Comparison of ENCODE assay signal across 16 mouse cellular contexts in genomic region chr2:28727786-28728404, GRCm38 (mm10). TPM values are rescaled to one million over a fixed set of nuclear protein-coding genes. Genes with fewer than 3 reads are reported as not detected.
DNase-seq lines count a peak whose midpoint lies in the region; ATAC-seq and TF ChIP-seq lines count a peak whose summit lies in the region.
"Had no signal": no experiment of that assay in that cellular context is flagged by ENCODE, and none has a peak within 500 bp of the region (broad histone marks: within the 10 kb centered on the region; RNA-seq: fewer than 3 reads in every experiment).

No protein-coding gene starts in this region.

- H3K36me3 ChIP-seq in forebrain, embryonic 13.5 days (ENCODE audit: poor library complexity, severe bottlenecking), result no peaks in the 10 kb centered on the region
- H3K36me3 ChIP-seq in limb, embryonic 12.5 days, result no peaks in the 10 kb centered on the region
- H3K36me3 ChIP-seq in neural tube, embryonic 11.5 days (ENCODE audit: control insufficient read depth, insufficient read depth, low read length), result no peaks in the 10 kb centered on the region

- ATAC-seq in forebrain, embryonic 13.5 days, result peak; percentile 43; the same call in 1 of the 2 replicates
- ATAC-seq in limb, embryonic 12.5 days (ENCODE audit: insufficient number of reproducible peaks, insufficient read depth, low FRiP score, low TSS enrichment, low read depth), result peak; percentile 63; the same call in 1 of the 2 replicates
- no peak for ATAC-seq in neural tube, embryonic 11.5 days (ENCODE audit: insufficient read depth, low FRiP score, low TSS enrichment)
- no peak for ATAC-seq in monocyte, adult 5-6 weeks (replicated peaks; ENCODE audit: insufficient number of reproducible peaks, low FRiP score, low TSS enrichment, poor library complexity, severe bottlenecking)

- no peak overlapping the region for H3K27ac ChIP-seq in forebrain, embryonic 13.5 days
- H3K27ac ChIP-seq in limb, embryonic 12.5 days, result no peak overlapping the region
- no peak overlapping the region for H3K27ac ChIP-seq in neural tube, embryonic 11.5 days (ENCODE audit: low read depth, low read length)

- H3K4me1 ChIP-seq in forebrain, embryonic 13.5 days, result peaks cover 13% of the 10 kb centered on the region
- H3K4me1 ChIP-seq in limb, embryonic 12.5 days (replicated peaks), result peaks cover 25% of the 10 kb centered on the region
- peaks cover 11% of the 10 kb centered on the region for H3K4me1 ChIP-seq in neural tube, embryonic 11.5 days (ENCODE audit: control insufficient read depth, insufficient read depth, low read length)

- H3K4me2 ChIP-seq in forebrain, embryonic 13.5 days, result 0 out of 2 replicates have a peak overlapping the region, but pooled peaks have one; percentile 9
- H3K4me2 ChIP-seq in limb, embryonic 12.5 days, result peak overlapping the region; percentile 24; the same call in 1 of the 2 replicates
- H3K4me2 ChIP-seq in neural tube, embryonic 11.5 days (ENCODE audit: low read depth), result no peak overlapping the region
- H3K4me2 ChIP-seq: liver, embryonic 11.5 days had no signal

- peak; percentile 58 for DNase-seq in brain, embryonic 14.5 days (ENCODE audit: low read depth)
- DNase-seq in neural tube, embryonic 11.5 days (ENCODE audit: low spot score), result peak; percentile 38
- no peak for DNase-seq in kidney, postnatal 25 days
- DNase-seq in right cerebral cortex, adult 2 months (ENCODE audit: low spot score in 2 of 2), result no peak
- no peak for DNase-seq in adrenal gland, postnatal 25 days
- DNase-seq: adrenal gland, postnatal 36 days; cerebellum, adult 2 months; gastrocnemius, postnatal 36 days; heart, postnatal 4 days; lung, postnatal 4 days had no signal

- TF ChIP-seq CTCF in brain, embryonic 14.5 days (IDR thresholded peaks at IDR 0.05; ENCODE audit: borderline replicate concordance, extremely low read depth, insufficient read depth, insufficient read length), result no peak

- no peaks in the 10 kb centered on the region for H3K9me3 ChIP-seq in forebrain, embryonic 13.5 days (replicated peaks)
- no peaks in the 10 kb centered on the region for H3K9me3 ChIP-seq in limb, embryonic 12.5 days
- H3K9me3 ChIP-seq in neural tube, embryonic 11.5 days (ENCODE audit: control insufficient read depth, low read length), result no peaks in the 10 kb centered on the region

- H3K27me3 ChIP-seq in forebrain, embryonic 13.5 days, result peaks cover 21% of the 10 kb centered on the region
- H3K27me3 ChIP-seq in limb, embryonic 12.5 days, result peaks cover 19% of the 10 kb centered on the region
- no peaks in the 10 kb centered on the region for H3K27me3 ChIP-seq in neural tube, embryonic 11.5 days (ENCODE audit: control insufficient read depth, insufficient read depth, low read length)

- TF ChIP-seq POLR2A in brain, embryonic 14.5 days (IDR thresholded peaks at IDR 0.05; ENCODE audit: borderline replicate concordance, extremely low read depth, insufficient read depth, insufficient read length, poor library complexity, severe bottlenecking), result no peak

- WGBS in forebrain, embryonic 13.5 days, result 13% methylated on average over 16 of the region's 16 CpGs
- WGBS in limb, embryonic 12.5 days, result 11% methylated on average over 16 of the region's 16 CpGs
- WGBS in neural tube, embryonic 11.5 days, result 7% methylated on average over 16 of the region's 16 CpGs

- H3K4me3 ChIP-seq in forebrain, embryonic 13.5 days, result no peak overlapping the region
- H3K4me3 ChIP-seq in limb, embryonic 12.5 days (replicated peaks), result no peak overlapping the region
- H3K4me3 ChIP-seq in neural tube, embryonic 11.5 days (ENCODE audit: low read depth, low read length), result no peak overlapping the region
- H3K4me3 ChIP-seq: erythroblast, embryonic 14.5 days had no signal

- peak overlapping the region; percentile 28 for H3K9ac ChIP-seq in forebrain, embryonic 13.5 days
- H3K9ac ChIP-seq in limb, embryonic 12.5 days (replicated peaks), result peak overlapping the region; percentile 27; the same call in 1 of the 2 replicates
- peak overlapping the region; percentile 42 for H3K9ac ChIP-seq in neural tube, embryonic 11.5 days (ENCODE audit: low read length)

RNA-seq across cellular contexts. Expression of gene Ak8, which starts 27.9 kb away (rescaled TPM):
- 1.3 and 1.5 TPM in 2 replicates for polyA plus RNA-seq in brain, embryonic 14.5 days (2012; rRNA removed)
- polyA plus RNA-seq in forebrain, embryonic 13.5 days (2015; fragmentation: Nextera tagmentation; extraction: Ambion mirVana), result 0.83 and 1.1 TPM in 2 replicates
- polyA plus RNA-seq in limb, embryonic 12.5 days (2016; fragmentation: Nextera tagmentation; extraction: Ambion mirVana), result 0.39 and 0.49 TPM in 2 replicates
- 0.34 and 0.41 TPM in 2 replicates for polyA plus RNA-seq in neural tube, embryonic 11.5 days (2014; fragmentation: Nextera tagmentation; extraction: Ambion mirVana)
- 0.39 to 1.6 TPM in 2 of 3 replicates, not detected in the other for total RNA-seq in monocyte, adult 5-6 weeks (2017)
- not detected in 2 replicates for total RNA-seq in adrenal gland, postnatal 25 days (2021)
- total RNA-seq: gastrocnemius, postnatal 36 days; heart, postnatal 4 days had no signal
- polyA plus RNA-seq: erythroblast, embryonic 14.5 days had no signal

RNA-seq across cellular contexts. Expression of gene Spaca9, which starts 28.4 kb away (rescaled TPM):
- 1.5 and 2.4 TPM in 2 replicates for polyA plus RNA-seq in brain, embryonic 14.5 days (2012; rRNA removed)
- 1.6 and 2.8 TPM in 2 replicates for polyA plus RNA-seq in forebrain, embryonic 13.5 days (2015; fragmentation: Nextera tagmentation; extraction: Ambion mirVana)
- 0.76 and 1.8 TPM in 2 replicates for polyA plus RNA-seq in limb, embryonic 12.5 days (2016; fragmentation: Nextera tagmentation; extraction: Ambion mirVana)
- 0.99 and 1.2 TPM in 2 replicates for polyA plus RNA-seq in neural tube, embryonic 11.5 days (2014; fragmentation: Nextera tagmentation; extraction: Ambion mirVana)
- 1.3 to 10.1 TPM (median 3.3 TPM) in 3 replicates for total RNA-seq in monocyte, adult 5-6 weeks (2017)
- 1.5 TPM in 1 of 2 replicates, not detected in the other for total RNA-seq in adrenal gland, postnatal 25 days (2021)
- total RNA-seq: gastrocnemius, postnatal 36 days; layer of hippocampus, adult 18-20 months had no signal
- polyA plus RNA-seq: erythroblast, embryonic 14.5 days had no signal

Comparison
In these comparisons a context has a peak if more than half of its experiments do, and no peak if none do; other contexts are left out.
1. DNase-seq: peak in brain, embryonic 14.5 days (single experiment) and neural tube, embryonic 11.5 days (single experiment); none in kidney, postnatal 25 days (0 of 2), right cerebral cortex, adult 2 months (0 of 2) and adrenal gland, postnatal 25 days (single experiment).
2. ATAC-seq: peak in forebrain, embryonic 13.5 days (single experiment) and limb, embryonic 12.5 days (single experiment); none in neural tube, embryonic 11.5 days (single experiment) and monocyte, adult 5-6 weeks (single experiment).
3. Peak in every context shown above with its lines, with median percentiles within 50 percentile points of each other: H3K9ac ChIP-seq.